Mouse (Mus musculus) thymus, adult 2 months (tissue): Measurements from ENCODE around the gene Prdx5. TPM values are rescaled to one million over a fixed set of nuclear protein-coding genes. Genes with fewer than 3 reads are reported as not detected.
"Not testable (repeated sequence)": the region's sequence is repeated elsewhere in the genome, so short reads cannot be mapped to it uniquely, and the experiment has no call there.

Source experiments
- DNase-seq: peaks from one replicate; pipeline ENCODE4 v3.0.0; 2021
- H3K27ac ChIP-seq: fragments of 200-500 bp; 2 replicates; pipeline ENCODE4 v1.5.1; 2012; ENCODE audit warnings: low read length, control low read depth; ENCODE audit not compliant: control insufficient read depth, insufficient read depth
- H3K27me3 ChIP-seq: fragments of 200-500 bp; 2 replicates; pipeline ENCODE4 v1.6.1; 2012; ENCODE audit warnings: mild to moderate bottlenecking, low read length, moderate library complexity, mixed read lengths; ENCODE audit not compliant: control insufficient read depth, insufficient read depth
- H3K36me3 ChIP-seq: fragments of 200-500 bp; 2 replicates; pipeline ENCODE4 v1.6.1; 2012; ENCODE audit warnings: mild to moderate bottlenecking, low read length, moderate library complexity; ENCODE audit not compliant: control insufficient read depth, insufficient read depth
- H3K4me1 ChIP-seq: fragments of 200-500 bp; replicated peaks from 2 replicates; pipeline ENCODE4 v1.6.1; 2012; ENCODE audit warnings: low read length; ENCODE audit not compliant: control insufficient read depth, insufficient read depth
- H3K4me3 ChIP-seq: fragments of 200-500 bp; 2 replicates; pipeline ENCODE4 v1.5.1; 2012; ENCODE audit warnings: mild to moderate bottlenecking, low read length, control low read depth, moderate library complexity; ENCODE audit not compliant: control insufficient read depth, insufficient read depth
- CTCF ChIP-seq: fragments of 200-500 bp; IDR thresholded peaks from 2 replicates; pipeline ENCODE4 v1.5.1; 2012; ENCODE audit warnings: mild to moderate bottlenecking, control low read depth, low read length, moderate library complexity, borderline replicate concordance; ENCODE audit not compliant: control insufficient read depth, poor library complexity, insufficient read depth; ENCODE audit errors: extremely low read depth
- POLR2A ChIP-seq: fragments of 200-500 bp; IDR thresholded peaks from 2 replicates; pipeline ENCODE4 v1.6.1; 2012; ENCODE audit warnings: mild to moderate bottlenecking, low read length, control low read depth, moderate library complexity; ENCODE audit not compliant: control insufficient read depth, poor library complexity, insufficient read depth; ENCODE audit errors: extremely low read depth
- WGBS: fragments of 180-500 bp; shearing (Covaris S2); methylation state at CpG from one replicate; pipeline ENCODE4 v1.1.7; 2018; 5-methylcytosine and 5-hydroxymethylcytosine counted together
- polyA plus RNA-seq: library from polyadenylated mRNA; depleted of rRNA; stranded (reverse); fragments of >200 nt; gene quantifications from 2 replicates; pipeline ENCODE4 v1.2.3, GENCODE M21; 2012

Gene Prdx5
- polyA plus RNA-seq, 1 experiment: 133 TPM

- TF ChIP-seq POLR2A (no peak), CTCF (no peak)
- no peak for DNase-seq
- peaks cover 25% of the 10 kb centered on the region for H3K4me1 ChIP-seq
- H3K27ac ChIP-seq: no peak overlapping the region
- H3K4me3 ChIP-seq: no peak overlapping the region
- 96% methylated on average over 15 of the region's 15 CpGs for WGBS
- H3K36me3 ChIP-seq: peaks cover 4% of the 10 kb centered on the region; the same call in 1 of the 2 replicates
- no peaks in the 10 kb centered on the region for H3K27me3 ChIP-seq
Observed at GRCm38 (mm10) chr19:6912205-6912970, 2.5 kb upstream of the Prdx5 start.

GRCm38 (mm10) chr19:6911101-6912074 is 1.5 kb upstream of the Prdx5 start:
- Histone ChIP-seq H3K36me3 (peaks cover 4% of the 10 kb centered on the region; the same call in 1 of the 2 replicates), H3K27ac (no peak overlapping the region), H3K4me3 (no peak overlapping the region), H3K27me3 (no peaks in the 10 kb centered on the region), H3K4me1 (peaks cover 25% of the 10 kb centered on the region)
- 94% methylated on average over 19 of the region's 19 CpGs for WGBS
- no peak for TF ChIP-seq CTCF
- no peak for TF ChIP-seq POLR2A
- DNase-seq: no peak

GRCm38 (mm10) chr19:6910306-6910705 is 400 bp upstream of the Prdx5 start:
- H3K36me3 ChIP-seq, H3K27me3 ChIP-seq: not testable (repeated sequence)
- H3K4me1 ChIP-seq: peaks cover 25% of the 10 kb centered on the region
- peak overlapping the region; percentile 68 for H3K4me3 ChIP-seq
- H3K27ac ChIP-seq: peak overlapping the region; percentile 94
- DNase-seq: peak; percentile 57
- 0% methylated on average over 30 of the region's 30 CpGs for WGBS

- Histone ChIP-seq H3K4me1 (peaks cover 25% of the 10 kb centered on the region), H3K36me3 (peaks cover 4% of the 10 kb centered on the region; the same call in 1 of the 2 replicates), H3K27ac (peak overlapping the region; percentile 94), H3K4me3 (peak overlapping the region; percentile 68), H3K27me3 (no peaks in the 10 kb centered on the region)
- TF ChIP-seq CTCF: no peak
- TF ChIP-seq POLR2A: no peak
- no peak for DNase-seq
- 7% methylated on average over 11 of the region's 11 CpGs for WGBS
Observed at GRCm38 (mm10) chr19:6909021-6909420, 885 bp downstream of the Prdx5 start.

- Histone ChIP-seq H3K36me3 (peaks cover 4% of the 10 kb centered on the region; the same call in 1 of the 2 replicates), H3K27me3 (no peaks in the 10 kb centered on the region), H3K4me3 (no peak overlapping the region), H3K27ac (no peak overlapping the region), H3K4me1 (peaks cover 22% of the 10 kb centered on the region)
- WGBS: 93% methylated on average over 7 of the region's 7 CpGs
- no peak for TF ChIP-seq POLR2A
- TF ChIP-seq CTCF: no peak
- no peak for DNase-seq
Observed at GRCm38 (mm10) chr19:6907811-6908540, 1.9 kb downstream of the Prdx5 start.

GRCm38 (mm10) chr19:6907094-6907493 is 2.8 kb downstream of the Prdx5 start:
- no peak for DNase-seq
- TF ChIP-seq POLR2A: no peak
- no peak for TF ChIP-seq CTCF
- Histone ChIP-seq H3K36me3 (no peaks in the 10 kb centered on the region), H3K4me1 (peaks cover 14% of the 10 kb centered on the region), H3K27ac (no peak overlapping the region), H3K4me3 (no peak overlapping the region), H3K27me3 (no peaks in the 10 kb centered on the region)
- WGBS: 92% methylated on average over 8 of the region's 8 CpGs
